Mouse (Mus musculus): ENCODE results near the gene Epp13. TPM values are rescaled to one million over a fixed set of nuclear protein-coding genes. Genes with fewer than 3 reads are reported as not detected.

Epp13 gene
- polyA plus RNA-seq (2012; rRNA removed; ENCODE audit: low replicate concordance) = not detected in 2 replicates

DNA sequence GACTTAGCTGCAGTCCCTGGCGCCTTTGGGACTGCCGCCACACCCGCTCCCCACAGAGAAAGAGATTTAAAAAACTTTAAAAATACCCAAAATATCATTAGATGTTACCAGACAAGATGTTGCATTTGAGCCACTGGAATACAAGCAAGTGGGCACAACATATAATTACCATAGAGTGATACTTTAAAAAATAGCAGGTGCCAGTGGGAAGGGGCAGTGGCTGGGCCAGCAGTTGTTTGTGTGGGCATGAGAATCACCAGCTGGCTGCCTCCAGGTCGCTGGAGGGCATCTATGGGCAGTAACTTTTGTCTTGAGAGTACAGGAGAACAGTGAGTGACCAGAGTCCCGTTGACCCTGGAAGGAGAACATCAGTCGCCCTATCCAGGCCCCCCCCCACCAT lies at the start of gene Epp13:
Epp13 (plus strand) TSS at position 301 of the 400 bp plus-strand sequence.

DNA sequence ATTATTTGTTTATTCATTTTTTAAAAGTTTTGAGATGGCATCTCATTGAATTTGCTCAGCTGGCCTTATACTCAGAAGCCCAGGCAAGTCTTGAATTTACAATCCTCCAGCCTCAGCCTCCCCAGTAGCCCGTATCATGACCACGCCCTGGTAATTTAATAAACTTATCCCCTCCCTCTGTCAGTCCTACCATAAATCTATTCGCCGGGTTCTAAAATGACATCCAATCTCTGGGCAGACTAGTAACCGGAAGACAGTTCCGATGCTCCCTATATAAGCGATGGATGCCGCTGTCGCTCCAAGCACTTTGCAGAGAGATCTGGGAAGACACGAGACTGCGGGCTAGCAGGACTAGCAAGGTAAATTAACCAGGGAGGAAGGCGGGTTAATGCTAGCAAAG lies 30.5 kb upstream of the Epp13 start, which contains the start of gene Zscan5b:
Zscan5b (plus strand) TSS at position 301 of the 400 bp plus-strand sequence.

GRCm38 (mm10) chr7:6285842-6286705 lies 33.6 kb downstream of the Epp13 start, which contains the start of gene Zfp667:
TSS of gene Zfp667 (plus strand) at chr7:6286579.

GRCm38 (mm10) chr7:6331233-6331956 lies 78.9 kb downstream of the Epp13 start, which contains the start of gene Zfp583:
TSS of gene Zfp583 (minus strand) at chr7:6331285.

Other genes with a start within 250 kb of the Epp13 start
- not detected in 2 replicates for gene Vmn1r65, start 241.7 kb upstream of the Epp13 start, polyA plus RNA-seq (2012; rRNA removed; ENCODE audit: low replicate concordance)
- not detected in 2 replicates for gene Nlrp4c, start 207.5 kb upstream of the Epp13 start, polyA plus RNA-seq (2012; rRNA removed; ENCODE audit: low replicate concordance)
- 45.1 and 57.5 TPM in 2 replicates for gene Zfp787, start 96.7 kb upstream of the Epp13 start, polyA plus RNA-seq (2012; rRNA removed; ENCODE audit: low replicate concordance)
- gene Zfp444, start 80.5 kb upstream of the Epp13 start, polyA plus RNA-seq (2012; rRNA removed; ENCODE audit: low replicate concordance) = 17.5 and 42.8 TPM in 2 replicates
- gene Galp, start 55.6 kb upstream of the Epp13 start, polyA plus RNA-seq (2012; rRNA removed; ENCODE audit: low replicate concordance) = not detected in 2 replicates
- gene Zscan5b, start 30.4 kb upstream of the Epp13 start, polyA plus RNA-seq (2012; rRNA removed; ENCODE audit: low replicate concordance) = not detected in 2 replicates
- 0.12 TPM in 1 of 2 replicates, not detected in the other for gene Zfp667, start 33.9 kb downstream of the Epp13 start, polyA plus RNA-seq (2012; rRNA removed; ENCODE audit: low replicate concordance)
- not detected in 2 replicates for gene Zfp583, start 78.6 kb downstream of the Epp13 start, polyA plus RNA-seq (2012; rRNA removed; ENCODE audit: low replicate concordance)
- gene Gm3854, start 91.0 kb downstream of the Epp13 start, polyA plus RNA-seq (2012; rRNA removed; ENCODE audit: low replicate concordance) = not detected in 2 replicates
- gene Zfp78, start 110.6 kb downstream of the Epp13 start, polyA plus RNA-seq (2012; rRNA removed; ENCODE audit: low replicate concordance) = 0.02 TPM in 1 of 2 replicates, not detected in the other
- gene Zfp28, start 130.6 kb downstream of the Epp13 start, polyA plus RNA-seq (2012; rRNA removed; ENCODE audit: low replicate concordance) = 0.18 and 0.23 TPM in 2 replicates
- not detected in 2 replicates for gene Smim17, start 146.0 kb downstream of the Epp13 start, polyA plus RNA-seq (2012; rRNA removed; ENCODE audit: low replicate concordance)
- not detected in 2 replicates for gene Gm20715, start 157.6 kb downstream of the Epp13 start, polyA plus RNA-seq (2012; rRNA removed; ENCODE audit: low replicate concordance)
- not detected in 2 replicates for gene Olfr1344, start 186.0 kb downstream of the Epp13 start, polyA plus RNA-seq (2012; rRNA removed; ENCODE audit: low replicate concordance)
- not detected in 2 replicates for gene Olfr1336, start 203.5 kb downstream of the Epp13 start, polyA plus RNA-seq (2012; rRNA removed; ENCODE audit: low replicate concordance)
- gene Olfr1346, start 214.4 kb downstream of the Epp13 start, polyA plus RNA-seq (2012; rRNA removed; ENCODE audit: low replicate concordance) = not detected in 2 replicates
- not detected in 2 replicates for gene Olfr5, start 234.2 kb downstream of the Epp13 start, polyA plus RNA-seq (2012; rRNA removed; ENCODE audit: low replicate concordance)
- not detected in 2 replicates for gene Olfr1347, start 247.0 kb downstream of the Epp13 start, polyA plus RNA-seq (2012; rRNA removed; ENCODE audit: low replicate concordance)

Measured in duodenum, adult 2 months (tissue).